Mouse (Mus musculus): Measurements from ENCODE around the gene Cep63. TPM values are rescaled to one million over a fixed set of nuclear protein-coding genes. Genes with fewer than 3 reads are reported as not detected.

The Cep63 gene
- total RNA-seq, 2 experiments from 2014 or later = 29.3 to 30.2 TPM

Other genes starting within 250 kb of the Cep63 start
- 1 to 10 TPM; 1.7 to 2.2 TPM for gene Ky, start 120.8 kb downstream of the Cep63 start, total RNA-seq (2021)
- gene Anapc13, start 238 bp downstream of the Cep63 start, total RNA-seq (2021) = 10 to 100 TPM; 80.9 to 91.4 TPM
- gene Amotl2, start 90.1 kb upstream of the Cep63 start, total RNA-seq (2021) = 10 to 100 TPM; 42.3 to 45.5 TPM
- gene Ryk, start 208.4 kb upstream of the Cep63 start, total RNA-seq (2021) = 10 to 100 TPM; 50.7 to 54.5 TPM

Data from left cerebral cortex, postnatal 4 days (tissue).